In the genomic region with DNA sequence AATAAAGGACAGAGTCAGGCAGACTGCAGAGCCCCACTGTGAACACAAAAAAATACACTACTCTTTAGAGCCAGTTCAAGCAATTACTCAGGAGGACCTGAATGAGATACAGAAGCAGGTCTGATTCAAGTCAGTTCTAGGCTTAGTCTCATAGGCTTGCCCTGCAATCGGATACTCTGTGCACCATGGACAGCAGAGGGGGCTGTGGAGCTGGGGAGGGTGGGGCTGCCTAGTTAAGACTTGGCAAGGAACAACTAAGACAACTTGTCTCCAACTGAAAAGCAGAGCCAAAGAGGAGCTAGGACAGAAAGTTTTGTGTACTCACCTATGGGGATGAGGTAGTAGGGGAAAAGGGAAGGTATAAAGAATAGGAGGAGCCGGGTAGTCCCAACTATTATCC, we compare ENCODE assay signal across 8 mouse cellular contexts. TPM values are rescaled to one million over a fixed set of nuclear protein-coding genes. Genes with fewer than 3 reads are reported as not detected.
DNase-seq lines count a peak whose midpoint lies in the region; ATAC-seq and TF ChIP-seq lines count a peak whose summit lies in the region.

No protein-coding gene starts in this region.

- 56% methylated on average over 2 of the region's 2 CpGs for WGBS in neural tube, embryonic 11.5 days
- WGBS in liver, postnatal 0 days (ENCODE audit: insufficient replicate concordance), result 43% methylated on average over 2 of the region's 2 CpGs
- 58% methylated on average over 2 of the region's 2 CpGs for WGBS in stomach, postnatal 0 days
- WGBS in hindbrain, embryonic 13.5 days, result 67% methylated on average over 2 of the region's 2 CpGs

- TF ChIP-seq EP300 in liver, postnatal 0 days (IDR thresholded peaks at IDR 0.05; ENCODE audit: low read depth), result no peak
- TF ChIP-seq EP300 in stomach, postnatal 0 days (optimal IDR thresholded peaks at IDR 0.05), result no peak

- no peak overlapping the region for H3K27ac ChIP-seq in neural tube, embryonic 11.5 days (ENCODE audit: low read depth, low read length)
- H3K27ac ChIP-seq in gastrocnemius, adult 2 months, result peak overlapping the region; percentile 58
- H3K27ac ChIP-seq in liver, postnatal 0 days (ENCODE audit: low read depth), result no peak overlapping the region
- H3K27ac ChIP-seq in stomach, postnatal 0 days (replicated peaks), result no peak overlapping the region
- no peak overlapping the region for H3K27ac ChIP-seq in hindbrain, embryonic 13.5 days

- peak; percentile 75 for TF ChIP-seq CTCF in gastrocnemius, adult 2 months (IDR thresholded peaks at IDR 0.05)
- peak; percentile 79 for TF ChIP-seq CTCF in liver, postnatal 0 days (IDR thresholded peaks at IDR 0.05; ENCODE audit: low read depth)
- peak; percentile 80 for TF ChIP-seq CTCF in stomach, postnatal 0 days (IDR thresholded peaks at IDR 0.05; ENCODE audit: low read depth)

- intact Hi-C loops in gastrocnemius, adult 2 months (cut with DNase I), result loop anchor here (1.0 to 5.0 kb wide), 3 partner anchors 13 to 49 kb away; a partner anchor contains a TSS

- ATAC-seq in neural tube, embryonic 11.5 days (ENCODE audit: insufficient read depth, low FRiP score, low TSS enrichment), result no peak
- ATAC-seq in liver, postnatal 0 days, result no peak; the same call in 1 of the 2 replicates
- no peak for ATAC-seq in stomach, postnatal 0 days (ENCODE audit: low FRiP score, low TSS enrichment)
- no peak for ATAC-seq in hindbrain, embryonic 13.5 days (ENCODE audit: low FRiP score)

- no peak overlapping the region for H3K4me3 ChIP-seq in neural tube, embryonic 11.5 days (ENCODE audit: low read depth, low read length)
- no peak overlapping the region for H3K4me3 ChIP-seq in gastrocnemius, adult 2 months
- H3K4me3 ChIP-seq in liver, postnatal 0 days (ENCODE audit: low read depth, low read length), result no peak overlapping the region
- no peak overlapping the region for H3K4me3 ChIP-seq in stomach, postnatal 0 days (ENCODE audit: low read depth, low read length)
- no peak overlapping the region for H3K4me3 ChIP-seq in hindbrain, embryonic 13.5 days

- no peaks in the 10 kb centered on the region for H3K27me3 ChIP-seq in neural tube, embryonic 11.5 days (ENCODE audit: control insufficient read depth, insufficient read depth, low read length)
- H3K27me3 ChIP-seq in liver, postnatal 0 days (ENCODE audit: insufficient read depth, low read length), result no peaks in the 10 kb centered on the region
- no peaks in the 10 kb centered on the region for H3K27me3 ChIP-seq in stomach, postnatal 0 days (ENCODE audit: control insufficient read depth, insufficient read depth, low read length)
- H3K27me3 ChIP-seq in hindbrain, embryonic 13.5 days, result no peaks in the 10 kb centered on the region

- H3K36me3 ChIP-seq in neural tube, embryonic 11.5 days (ENCODE audit: control insufficient read depth, insufficient read depth, low read length), result no peaks in the 10 kb centered on the region
- H3K36me3 ChIP-seq in liver, postnatal 0 days (replicated peaks; ENCODE audit: insufficient read depth, low read length), result peaks cover 32% of the 10 kb centered on the region
- H3K36me3 ChIP-seq in stomach, postnatal 0 days (ENCODE audit: control insufficient read depth, insufficient read depth, low read length), result peaks cover 8% of the 10 kb centered on the region
- peaks cover 70% of the 10 kb centered on the region for H3K36me3 ChIP-seq in hindbrain, embryonic 13.5 days

- no peak overlapping the region for H3K4me2 ChIP-seq in neural tube, embryonic 11.5 days (ENCODE audit: low read depth)
- H3K4me2 ChIP-seq in liver, postnatal 0 days (ENCODE audit: low read depth, low read length), result no peak overlapping the region
- H3K4me2 ChIP-seq in stomach, postnatal 0 days (replicated peaks; ENCODE audit: low read depth), result no peak overlapping the region
- H3K4me2 ChIP-seq in hindbrain, embryonic 13.5 days, result no peak overlapping the region

- DNase-seq in neural tube, embryonic 11.5 days (ENCODE audit: low spot score), result peak; percentile 33
- no peak for DNase-seq in neural tube, embryonic 10.5 days (ENCODE audit: extremely low spot score, low spot score)
- peak; percentile 56 for DNase-seq in R1 (ENCODE audit: low read depth, low spot score)
- DNase-seq in gastrocnemius, adult 2 months, result peak; percentile 87
- peak; percentile 76 for DNase-seq in liver, postnatal 0 days
- DNase-seq in stomach, postnatal 0 days (ENCODE audit: low spot score), result peak; percentile 84
- DNase-seq in embryo, embryonic 10 days (ENCODE audit: low spot score), result no peak

- H3K9ac ChIP-seq in neural tube, embryonic 11.5 days (ENCODE audit: low read length), result no peak overlapping the region
- no peak overlapping the region for H3K9ac ChIP-seq in liver, postnatal 0 days (replicated peaks)
- H3K9ac ChIP-seq in stomach, postnatal 0 days (ENCODE audit: low read length), result no peak overlapping the region
- H3K9ac ChIP-seq in hindbrain, embryonic 13.5 days, result no peak overlapping the region

- no peaks in the 10 kb centered on the region for H3K9me3 ChIP-seq in neural tube, embryonic 11.5 days (ENCODE audit: control insufficient read depth, low read length)
- no peaks in the 10 kb centered on the region for H3K9me3 ChIP-seq in liver, postnatal 0 days (ENCODE audit: low read length)
- H3K9me3 ChIP-seq in stomach, postnatal 0 days (ENCODE audit: control insufficient read depth, low read length), result no peaks in the 10 kb centered on the region
- H3K9me3 ChIP-seq in hindbrain, embryonic 13.5 days, result no peaks in the 10 kb centered on the region

- peaks cover 5% of the 10 kb centered on the region; the same call in 1 of the 2 replicates for H3K4me1 ChIP-seq in neural tube, embryonic 11.5 days (ENCODE audit: control insufficient read depth, insufficient read depth, low read length)
- H3K4me1 ChIP-seq in liver, postnatal 0 days (ENCODE audit: insufficient read depth), result peaks cover 14% of the 10 kb centered on the region
- H3K4me1 ChIP-seq in stomach, postnatal 0 days (replicated peaks; ENCODE audit: control insufficient read depth, insufficient read depth), result no peaks in the 10 kb centered on the region; the same call in none of the 2 replicates
- H3K4me1 ChIP-seq in hindbrain, embryonic 13.5 days (replicated peaks), result peaks cover 11% of the 10 kb centered on the region

RNA-seq across cellular contexts. Expression of a gene that starts 13.2 kb away (rescaled TPM):
- polyA plus RNA-seq in neural tube, embryonic 11.5 days (2014; fragmentation: Nextera tagmentation; extraction: Ambion mirVana), result 22.5 and 23.9 TPM in 2 replicates
- not detected for total RNA-seq in gastrocnemius, adult 2 months (2021)
- polyA plus RNA-seq in liver, postnatal 0 days (2015; fragmentation: Nextera tagmentation; extraction: Ambion mirVana), result 0.13 TPM in 1 of 2 replicates, not detected in the other
- polyA plus RNA-seq in stomach, postnatal 0 days (2015; fragmentation: Nextera tagmentation; extraction: Ambion mirVana), result 2.5 and 2.8 TPM in 2 replicates
- polyA plus RNA-seq in hindbrain, embryonic 13.5 days (2015; fragmentation: Nextera tagmentation; extraction: Ambion mirVana), result 7.8 and 11.0 TPM in 2 replicates

RNA-seq across cellular contexts. Expression of a gene that starts 34.1 kb away (rescaled TPM):
- 137 and 148 TPM in 2 replicates for polyA plus RNA-seq in neural tube, embryonic 11.5 days (2014; fragmentation: Nextera tagmentation; extraction: Ambion mirVana)
- 10 to 100 TPM; 40.3 to 41.6 TPM for total RNA-seq in gastrocnemius, adult 2 months (2021)
- polyA plus RNA-seq in liver, postnatal 0 days (2015; fragmentation: Nextera tagmentation; extraction: Ambion mirVana), result 48.0 and 50.2 TPM in 2 replicates
- polyA plus RNA-seq in stomach, postnatal 0 days (2015; fragmentation: Nextera tagmentation; extraction: Ambion mirVana), result 96.2 and 101 TPM in 2 replicates
- 201 and 203 TPM in 2 replicates for polyA plus RNA-seq in hindbrain, embryonic 13.5 days (2015; fragmentation: Nextera tagmentation; extraction: Ambion mirVana)

RNA-seq across cellular contexts. Expression of a gene that starts 35.1 kb away (rescaled TPM):
- 18.5 and 18.9 TPM in 2 replicates for polyA plus RNA-seq in neural tube, embryonic 11.5 days (2014; fragmentation: Nextera tagmentation; extraction: Ambion mirVana)
- total RNA-seq in gastrocnemius, adult 2 months (2021), result 10 to 100 TPM in 1 of 2 experiments, 1 to 10 TPM in 1; 9.6 to 11.2 TPM
- 2.1 and 2.3 TPM in 2 replicates for polyA plus RNA-seq in liver, postnatal 0 days (2015; fragmentation: Nextera tagmentation; extraction: Ambion mirVana)
- 15.6 and 17.2 TPM in 2 replicates for polyA plus RNA-seq in stomach, postnatal 0 days (2015; fragmentation: Nextera tagmentation; extraction: Ambion mirVana)
- polyA plus RNA-seq in hindbrain, embryonic 13.5 days (2015; fragmentation: Nextera tagmentation; extraction: Ambion mirVana), result 30.9 and 34.3 TPM in 2 replicates

Comparison
In these comparisons a context has a peak if more than half of its experiments do, and no peak if none do; other contexts are left out.
1. DNase-seq: peak in neural tube, embryonic 11.5 days (single experiment), R1 (single experiment), gastrocnemius, adult 2 months (single experiment), liver, postnatal 0 days (single experiment) and stomach, postnatal 0 days (single experiment); none in neural tube, embryonic 10.5 days (single experiment) and embryo, embryonic 10 days (single experiment).
2. Peak in every context shown above with its lines, with median percentiles within 50 percentile points of each other: CTCF ChIP-seq.